Mouse (Mus musculus): ENCODE data around the gene Sh3bgrl3.
"Not testable (repeated sequence)": the region's sequence is repeated elsewhere in the genome, so short reads cannot be mapped to it uniquely, and the experiment has no call there.

Gene Sh3bgrl3

DNA sequence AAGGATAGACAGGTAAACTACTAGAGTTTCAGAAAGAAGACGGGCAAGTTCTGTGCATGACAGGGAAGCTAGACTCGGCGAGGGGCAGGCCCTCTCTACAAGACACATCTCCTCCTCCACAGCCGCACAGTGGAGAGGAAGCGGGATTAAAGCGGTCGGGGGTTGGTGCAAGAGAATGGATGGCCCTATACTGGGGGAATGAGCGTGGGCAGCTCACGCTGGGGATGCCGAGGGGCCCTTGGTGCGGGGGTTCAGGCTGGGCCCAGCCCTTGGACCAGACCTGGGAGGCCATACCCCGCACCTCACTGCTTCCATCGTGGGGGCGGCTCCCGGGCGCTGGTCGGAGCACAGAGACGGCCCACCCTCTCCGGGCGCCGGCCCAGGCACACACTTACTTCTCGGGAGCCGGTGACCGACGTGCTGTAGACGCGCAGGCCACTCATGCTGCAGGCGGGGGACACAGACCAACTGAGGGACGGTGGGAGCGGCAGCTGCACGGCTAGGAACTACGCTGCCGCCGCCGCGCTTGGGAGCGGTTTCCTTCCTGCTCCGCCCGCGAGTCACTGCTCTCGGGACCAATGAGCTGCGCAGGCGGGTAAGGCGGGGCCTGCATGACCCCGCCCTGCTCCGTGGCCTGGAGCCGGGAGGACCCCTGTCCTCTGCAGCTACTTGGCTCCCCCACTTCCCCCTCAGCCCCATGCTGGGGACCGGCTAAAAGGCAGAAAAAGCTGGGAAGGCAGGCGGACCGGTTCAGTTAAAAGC, at the start of gene Sh3bgrl3:
Gene Sh3bgrl3, minus strand, starts transcription at position 569 of the 762 bp plus-strand sequence.
- peak; percentile 58 for DNase-seq (ENCODE audit: low read depth, low spot score)

GRCm38 (mm10) chr4:134172391-134172790, 43.8 kb upstream of the Sh3bgrl3 start:
- DNase-seq (ENCODE audit: low read depth, low spot score), result no peak

DNA sequence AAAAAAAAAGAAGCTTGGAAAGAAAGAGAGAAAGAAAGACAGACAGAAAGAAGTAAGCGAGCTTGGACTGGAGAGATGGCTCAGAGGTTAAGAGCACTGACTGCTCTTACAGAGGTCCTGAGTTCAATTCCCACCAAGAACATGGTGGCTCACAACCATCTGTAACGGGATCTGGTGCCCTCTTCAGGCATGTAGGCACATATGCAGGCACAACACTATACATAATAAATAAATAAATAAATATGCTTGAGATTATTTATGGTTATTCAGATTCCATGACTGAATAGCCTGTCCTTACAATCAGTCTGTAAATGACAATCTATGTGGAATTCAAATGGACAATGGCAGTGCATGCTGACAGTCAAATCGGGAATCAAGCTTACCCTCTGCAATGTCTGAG, 38.3 kb upstream of the Sh3bgrl3 start:
- DNase-seq (ENCODE audit: low read depth, low spot score), result no peak

DNA sequence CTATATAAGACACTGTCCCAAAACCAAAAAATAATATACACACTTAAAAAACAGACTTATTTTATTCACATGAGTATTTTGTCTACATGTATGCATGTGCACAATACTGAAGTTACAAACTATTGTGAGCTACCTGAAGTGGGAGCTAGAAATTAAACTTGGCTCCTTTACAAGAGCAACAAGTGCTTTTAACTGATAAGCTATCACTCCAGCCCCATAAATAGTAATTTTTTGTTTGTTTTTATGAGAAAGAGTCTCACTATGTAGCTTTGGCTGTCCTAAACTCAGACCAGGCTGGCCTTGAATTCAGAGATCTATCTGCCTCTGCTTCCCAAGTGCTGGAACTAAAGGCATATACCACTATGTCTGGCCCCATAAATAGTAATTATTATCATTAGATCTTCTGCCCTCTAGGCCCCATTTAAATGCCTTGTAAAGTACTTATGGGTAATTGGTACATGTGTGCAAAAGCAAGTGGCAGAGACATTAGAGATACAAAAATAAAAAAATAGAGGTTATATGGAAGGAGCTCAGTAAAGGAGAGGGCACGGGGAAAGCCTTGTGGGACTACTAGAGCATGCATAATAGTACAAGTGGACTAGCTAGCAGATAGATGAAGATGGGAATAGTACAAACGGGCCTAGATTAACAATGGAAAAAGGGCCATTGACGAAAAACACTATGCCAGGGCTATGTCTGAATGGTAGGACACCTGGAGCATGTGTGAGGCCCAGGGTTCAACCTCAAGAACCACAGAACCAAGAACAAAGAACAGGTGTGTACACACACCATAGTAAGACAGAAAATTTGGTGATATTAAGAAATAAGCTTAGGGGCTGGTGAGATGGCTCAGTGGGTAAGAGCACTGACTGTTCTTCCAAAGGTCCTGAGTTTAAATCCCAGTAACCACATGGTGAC, 37.2 kb upstream of the Sh3bgrl3 start:
- no peak for DNase-seq (ENCODE audit: low read depth, low spot score)

DNA sequence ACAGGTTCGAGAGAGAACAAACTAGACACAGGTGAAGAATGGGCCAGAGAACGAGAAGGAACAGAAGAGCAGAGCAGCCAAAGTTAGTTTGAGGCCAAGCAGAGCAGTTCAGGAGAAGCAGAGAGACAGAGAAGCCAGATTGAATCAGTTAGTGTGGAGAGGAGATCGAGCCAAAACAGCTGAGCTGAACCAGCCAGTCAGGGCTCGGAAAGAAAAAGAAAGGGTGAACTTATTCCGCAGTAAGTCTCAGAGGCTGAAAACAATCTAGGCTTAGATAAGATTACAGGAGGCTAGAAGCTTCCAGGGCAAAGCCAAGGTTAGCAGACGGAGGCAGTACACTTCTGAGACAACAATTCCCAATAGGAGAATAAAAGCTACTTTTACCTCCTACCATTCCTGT, 36.4 kb upstream of the Sh3bgrl3 start:
- no peak for DNase-seq (ENCODE audit: low read depth, low spot score)

- DNase-seq (ENCODE audit: low read depth, low spot score), result no peak
Observed at GRCm38 (mm10) chr4:134164591-134164990, 36.0 kb upstream of the Sh3bgrl3 start.

DNA sequence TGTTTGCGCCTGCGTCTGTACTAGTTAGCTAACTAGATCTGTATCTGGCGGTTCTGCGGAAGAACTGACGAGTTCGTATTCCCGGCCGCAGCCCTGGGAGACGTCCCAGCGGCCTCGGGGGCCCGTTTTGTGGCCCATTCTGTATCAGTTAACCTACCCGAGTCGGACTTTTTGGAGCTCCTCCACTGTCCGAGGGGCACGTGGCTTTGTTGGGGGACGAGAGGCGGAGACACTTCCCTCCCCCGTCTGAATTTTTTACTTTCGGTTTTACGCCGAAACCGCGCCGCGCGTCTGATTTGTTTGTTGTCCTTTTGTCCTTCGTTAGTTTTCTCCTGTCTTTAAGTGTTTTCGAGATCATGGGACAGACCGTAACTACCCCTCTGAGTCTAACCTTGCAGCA, 31.5 kb upstream of the Sh3bgrl3 start:
- not testable (repeated sequence) for DNase-seq (ENCODE audit: low read depth, low spot score)

GRCm38 (mm10) chr4:134158774-134159173, 30.2 kb upstream of the Sh3bgrl3 start:
- no peak for DNase-seq (ENCODE audit: low read depth, low spot score)

- DNase-seq (ENCODE audit: low read depth, low spot score), result no peak
Observed at GRCm38 (mm10) chr4:134157558-134157957, 29.0 kb upstream of the Sh3bgrl3 start.

GRCm38 (mm10) chr4:134156744-134157143, 28.2 kb upstream of the Sh3bgrl3 start:
- no peak for DNase-seq (ENCODE audit: low read depth, low spot score)

- DNase-seq (ENCODE audit: low read depth, low spot score), result no peak
Observed at GRCm38 (mm10) chr4:134155961-134156465, 27.4 kb upstream of the Sh3bgrl3 start.

DNA sequence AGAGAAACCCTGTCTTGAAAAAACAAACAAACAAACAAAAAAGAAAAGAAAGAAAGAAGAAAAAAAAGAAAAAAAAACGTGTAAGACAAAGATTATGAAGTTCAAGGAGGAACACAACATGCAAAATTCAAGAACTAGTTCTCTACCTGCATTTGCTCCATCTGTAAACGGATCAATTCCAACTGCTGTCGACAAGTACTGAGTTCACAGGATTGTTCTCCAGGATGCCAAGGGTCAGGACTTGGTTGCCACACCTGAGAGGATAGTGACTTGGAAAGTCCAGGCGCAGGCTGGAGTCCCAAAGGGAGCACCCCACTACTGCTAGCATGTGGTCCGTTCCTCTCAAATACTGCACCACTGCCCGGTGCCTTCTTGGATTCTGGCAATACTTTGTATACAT, 26.9 kb upstream of the Sh3bgrl3 start:
- DNase-seq (ENCODE audit: low read depth, low spot score), result no peak

DNA sequence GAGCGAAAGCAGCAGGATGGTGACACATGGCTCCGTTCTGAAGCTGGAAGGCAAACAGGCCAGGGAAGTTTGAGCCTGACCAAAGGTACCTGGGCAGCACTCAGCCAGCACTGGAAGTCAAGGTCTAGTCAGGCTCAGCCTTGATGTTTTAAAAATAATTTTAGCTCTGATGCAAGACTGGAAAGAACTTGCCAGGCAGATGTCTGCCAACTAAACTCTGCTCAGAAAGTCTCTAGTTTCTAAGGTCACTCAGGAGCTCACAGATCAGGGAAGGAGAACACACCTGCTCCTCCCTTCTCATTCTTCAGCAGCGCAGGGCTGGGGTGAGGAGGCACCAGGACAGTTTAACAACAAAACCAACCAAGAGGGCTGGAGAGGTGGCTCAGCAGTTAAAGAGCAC, 25.8 kb upstream of the Sh3bgrl3 start:
- DNase-seq (ENCODE audit: low read depth, low spot score), result no peak

GRCm38 (mm10) chr4:134153656-134154055, 25.1 kb upstream of the Sh3bgrl3 start:
- no peak for DNase-seq (ENCODE audit: low read depth, low spot score)

GRCm38 (mm10) chr4:134152112-134152511, 23.5 kb upstream of the Sh3bgrl3 start:
- no peak for DNase-seq (ENCODE audit: low read depth, low spot score)

- no peak for DNase-seq (ENCODE audit: low read depth, low spot score)
Observed at GRCm38 (mm10) chr4:134149389-134149788, 20.8 kb upstream of the Sh3bgrl3 start.

- DNase-seq (ENCODE audit: low read depth, low spot score), result not testable (repeated sequence)
Observed at GRCm38 (mm10) chr4:134144297-134144696, 15.7 kb upstream of the Sh3bgrl3 start.

- no peak for DNase-seq (ENCODE audit: low read depth, low spot score)
Observed at GRCm38 (mm10) chr4:134138857-134139256, 10.3 kb upstream of the Sh3bgrl3 start.

DNA sequence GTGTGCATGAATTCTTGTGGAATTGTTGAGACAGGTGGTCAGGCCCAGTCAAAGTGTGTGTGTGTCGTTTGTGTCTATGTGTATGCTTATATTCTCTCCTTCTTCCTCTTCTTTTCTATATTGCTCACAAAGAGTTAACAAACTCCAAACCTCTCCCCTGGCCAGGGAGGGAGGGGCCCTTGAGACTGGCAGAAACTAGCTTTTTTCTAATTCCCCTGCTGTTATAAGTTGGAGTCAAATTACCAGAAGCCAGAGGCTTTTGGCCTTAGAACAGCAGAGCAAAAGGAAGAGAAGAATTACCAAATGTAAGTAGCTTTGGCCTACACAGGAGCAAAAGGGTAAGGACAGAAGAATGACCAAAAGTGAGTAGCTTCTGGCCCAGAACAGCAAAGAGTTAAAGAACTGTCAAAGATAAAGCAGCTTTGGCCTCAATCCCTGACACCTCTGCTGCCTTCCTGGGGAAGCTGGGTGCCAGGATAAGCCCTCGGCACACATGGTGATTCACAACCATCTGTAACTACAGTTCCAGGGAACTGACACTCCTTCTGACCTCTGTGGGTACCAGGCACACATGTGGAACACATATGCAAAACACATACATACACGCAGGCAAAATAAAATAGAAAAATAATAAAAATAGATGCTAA, 7.8 kb upstream of the Sh3bgrl3 start:
- DNase-seq (ENCODE audit: low read depth, low spot score), result peak; percentile 28

DNA sequence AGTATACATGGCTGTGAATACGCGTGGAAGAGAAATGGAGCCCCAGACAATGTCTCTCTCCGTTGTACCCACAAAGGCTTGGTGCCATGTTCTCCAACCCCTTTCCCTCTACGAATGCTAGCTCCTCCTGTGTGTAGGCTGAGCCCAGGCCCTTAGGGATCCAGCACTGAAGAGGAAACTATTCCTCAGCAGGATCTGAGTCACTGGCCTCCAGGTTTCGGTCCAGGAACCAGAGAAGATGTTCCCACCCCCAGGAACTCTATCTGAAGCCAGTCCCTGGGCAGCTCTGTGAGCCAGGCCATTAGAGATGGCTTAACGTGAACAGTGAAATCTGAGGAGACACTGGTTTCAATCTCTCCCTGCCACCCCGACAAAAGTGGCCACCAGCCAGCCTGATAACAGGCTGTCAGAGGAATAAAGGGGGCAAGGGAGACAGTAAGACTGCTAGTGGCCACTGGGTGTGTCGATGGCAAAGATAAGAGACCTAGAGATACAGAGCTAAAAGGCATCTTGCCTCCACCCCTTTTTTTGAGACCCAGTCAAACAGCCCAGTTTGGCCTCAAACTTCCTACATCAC, 4.0 kb upstream of the Sh3bgrl3 start:
- no peak for DNase-seq (ENCODE audit: low read depth, low spot score)

- no peak for DNase-seq (ENCODE audit: low read depth, low spot score)
Observed at GRCm38 (mm10) chr4:134132117-134132516, 3.5 kb upstream of the Sh3bgrl3 start.

DNA sequence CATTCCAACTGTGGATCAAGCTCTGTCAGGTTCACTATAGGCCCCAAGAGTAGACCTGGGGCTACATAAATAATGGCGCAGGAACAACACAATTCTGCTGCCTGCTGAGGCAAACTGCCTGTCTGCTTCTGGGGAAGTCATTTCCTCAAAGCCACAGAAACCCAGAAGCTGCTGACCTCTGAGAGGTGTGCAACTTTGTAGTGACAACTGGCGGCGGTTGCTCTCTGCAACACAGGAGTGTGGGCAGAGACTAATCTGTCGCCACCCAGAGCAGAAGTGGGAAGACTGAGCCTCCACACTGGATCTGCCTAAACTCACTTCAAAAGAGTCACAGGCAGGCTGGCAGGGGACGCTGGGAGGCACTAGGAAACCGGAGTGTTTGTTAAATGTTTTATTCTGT, 893 bp upstream of the Sh3bgrl3 start:
- DNase-seq (ENCODE audit: low read depth, low spot score), result no peak

Data from retina, postnatal 7 days (tissue).